16 mouse cellular contexts compared by ENCODE assay signal in the genomic region with DNA sequence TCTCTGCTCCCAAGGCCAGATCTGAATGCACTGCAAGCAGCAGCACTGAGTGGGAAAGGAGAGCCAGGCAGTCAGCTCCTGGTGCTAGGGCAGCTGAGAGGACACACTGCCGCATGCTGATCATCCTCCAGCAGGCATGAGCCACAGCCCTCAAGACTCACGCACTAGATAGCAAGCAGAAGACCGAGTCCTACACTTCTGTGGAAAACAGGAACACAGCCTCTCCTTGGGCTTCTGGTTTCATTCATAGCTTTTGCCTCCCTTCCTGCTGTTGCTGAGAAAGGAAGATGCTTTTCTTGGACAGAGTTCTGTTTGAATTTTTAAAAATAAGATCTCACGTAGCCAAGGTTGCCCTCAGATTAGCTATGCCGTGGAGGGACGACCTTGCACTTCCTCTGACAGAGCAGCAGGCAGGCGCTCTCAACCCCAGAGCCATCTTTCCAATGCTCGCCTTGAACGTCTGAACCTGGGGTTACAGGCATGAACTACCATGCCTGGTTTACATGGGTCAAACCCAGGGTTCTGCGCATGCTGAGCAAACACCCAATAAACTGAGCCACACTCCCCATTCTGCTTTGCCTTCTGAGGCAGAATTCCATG. TPM values are rescaled to one million over a fixed set of nuclear protein-coding genes. Genes with fewer than 3 reads are reported as not detected.
DNase-seq lines count a peak whose midpoint lies in the region; ATAC-seq lines count a peak whose summit lies in the region.
"Had no signal": no experiment of that assay in that cellular context is flagged by ENCODE, and none has a peak within 500 bp of the region (broad histone marks: within the 10 kb centered on the region; RNA-seq: fewer than 3 reads in every experiment).

No protein-coding gene starts in this region.

- H3K4me2 ChIP-seq in kidney, embryonic 15.5 days: no peak overlapping the region
- no peak overlapping the region for H3K4me2 ChIP-seq in midbrain, embryonic 16.5 days (ENCODE audit: low read length)
- H3K4me2 ChIP-seq: intestine, embryonic 15.5 days had no signal

- no peak overlapping the region for H3K4me3 ChIP-seq in kidney, embryonic 15.5 days (replicated peaks)
- H3K4me3 ChIP-seq in megakaryocyte, embryonic 14.5 days (replicated peaks): peak overlapping the region; percentile 66
- H3K4me3 ChIP-seq in midbrain, embryonic 16.5 days (ENCODE audit: low read depth, low read length): no peak overlapping the region
- H3K4me3 ChIP-seq: hindbrain, embryonic 10.5 days; intestine, embryonic 15.5 days; limb, embryonic 10.5 days had no signal

- no peaks in the 10 kb centered on the region for H3K27me3 ChIP-seq in kidney, embryonic 15.5 days
- H3K27me3 ChIP-seq in megakaryocyte, embryonic 14.5 days (replicated peaks): peaks cover 3% of the 10 kb centered on the region
- H3K27me3 ChIP-seq in midbrain, embryonic 16.5 days (ENCODE audit: control insufficient read depth, insufficient read depth, low read depth, low read length): no peaks in the 10 kb centered on the region
- H3K27me3 ChIP-seq: intestine, embryonic 15.5 days had no signal

- ATAC-seq in frontal cortex, adult (ENCODE audit: low TSS enrichment): peak; percentile 33; the same call in 1 of the 2 replicates
- ATAC-seq in kidney, embryonic 15.5 days (replicated peaks; ENCODE audit: low FRiP score): no peak
- ATAC-seq in midbrain, embryonic 16.5 days: no peak
- ATAC-seq: activated CD4-positive, CD25-positive, alpha-beta regulatory T cell, adult 4 months; CD4-positive, CD25-positive, alpha-beta regulatory T cell, adult 4 months; intestine, embryonic 15.5 days had no signal

- H3K9me3 ChIP-seq in kidney, embryonic 15.5 days (replicated peaks): no peaks in the 10 kb centered on the region
- H3K9me3 ChIP-seq in megakaryocyte, embryonic 14.5 days: no peaks in the 10 kb centered on the region
- H3K9me3 ChIP-seq in midbrain, embryonic 16.5 days (replicated peaks; ENCODE audit: control insufficient read depth, low read length, poor library complexity, severe bottlenecking): no peaks in the 10 kb centered on the region
- H3K9me3 ChIP-seq: hindbrain, embryonic 10.5 days; intestine, embryonic 15.5 days; limb, embryonic 10.5 days had no signal

- H3K9ac ChIP-seq in kidney, embryonic 15.5 days: no peak overlapping the region
- H3K9ac ChIP-seq in midbrain, embryonic 16.5 days (ENCODE audit: low read depth, low read length): no peak overlapping the region
- H3K9ac ChIP-seq: intestine, embryonic 15.5 days had no signal

- 65% methylated on average over 10 of the region's 10 CpGs for WGBS in kidney, embryonic 15.5 days
- 82% methylated on average over 10 of the region's 10 CpGs for WGBS in midbrain, embryonic 16.5 days

- no peaks in the 10 kb centered on the region for H3K36me3 ChIP-seq in kidney, embryonic 15.5 days
- H3K36me3 ChIP-seq in megakaryocyte, embryonic 14.5 days (replicated peaks; ENCODE audit: low read length): no peaks in the 10 kb centered on the region
- no peaks in the 10 kb centered on the region for H3K36me3 ChIP-seq in midbrain, embryonic 16.5 days (ENCODE audit: control insufficient read depth, insufficient read depth, low read length)
- H3K36me3 ChIP-seq: hindbrain, embryonic 10.5 days; intestine, embryonic 15.5 days; limb, embryonic 10.5 days had no signal

- peaks cover 52% of the 10 kb centered on the region for H3K4me1 ChIP-seq in kidney, embryonic 15.5 days
- peaks cover 77% of the 10 kb centered on the region for H3K4me1 ChIP-seq in megakaryocyte, embryonic 14.5 days
- peaks cover 32% of the 10 kb centered on the region for H3K4me1 ChIP-seq in midbrain, embryonic 16.5 days (ENCODE audit: control insufficient read depth, insufficient read depth, low read length)

- DNase-seq in frontal cortex, postnatal 14 days (ENCODE audit: low spot score in 2 of 2): no peak
- peak; percentile 27 for DNase-seq in kidney, postnatal 10 days
- peak; percentile 25 for DNase-seq in right cerebral cortex, postnatal 25 days
- no peak for DNase-seq in right cerebral cortex, postnatal 4 days
- DNase-seq: lung, adult 2 months; spleen, adult 18-20 months had no signal

- no peak overlapping the region for H3K27ac ChIP-seq in kidney, embryonic 15.5 days
- H3K27ac ChIP-seq in midbrain, embryonic 16.5 days (ENCODE audit: low read length): no peak overlapping the region
- H3K27ac ChIP-seq: hindbrain, embryonic 10.5 days; intestine, embryonic 15.5 days; limb, embryonic 10.5 days; stomach, postnatal 0 days had no signal

RNA-seq across cellular contexts. Expression of a gene that starts 51.6 kb away (rescaled TPM):
- 12.3 and 13.3 TPM in 2 replicates for polyA plus RNA-seq in kidney, embryonic 15.5 days (2015; fragmentation: Nextera tagmentation; extraction: Ambion mirVana)
- 51.5 and 58.6 TPM in 2 replicates for polyA plus RNA-seq in megakaryocyte, embryonic 14.5 days (2012; ENCODE audit: insufficient read depth, low replicate concordance)
- polyA plus RNA-seq in midbrain, embryonic 16.5 days (2015; fragmentation: Nextera tagmentation; extraction: Ambion mirVana): 9.6 and 9.9 TPM in 2 replicates

Comparison
In these comparisons a context has a peak if more than half of its experiments do, and no peak if none do; other contexts are left out.
1. DNase-seq: peak in kidney, postnatal 10 days (single experiment) and right cerebral cortex, postnatal 25 days (single experiment); none in frontal cortex, postnatal 14 days (0 of 2) and right cerebral cortex, postnatal 4 days (single experiment).